In genomic region chr2:181519201-181519600, GRCm38 (mm10) we compare ENCODE assay signal across 7 mouse cellular contexts. TPM values are rescaled to one million over a fixed set of nuclear protein-coding genes. Genes with fewer than 3 reads are reported as not detected.
A peak's percentile ranks its signal among the peaks of the same experiment; 100 is the strongest.
DNase-seq lines count a peak whose midpoint lies in the region; ATAC-seq and TF ChIP-seq lines count a peak whose summit lies in the region.

No protein-coding gene starts in this region.

- peaks cover 19% of the 10 kb centered on the region for H3K4me1 ChIP-seq in lung, embryonic 16.5 days (replicated peaks; ENCODE audit: control insufficient read depth, insufficient read depth, low read length)
- H3K4me1 ChIP-seq in lung, adult 2 months (ENCODE audit: control insufficient read depth, insufficient read depth, low read length) = peaks cover 14% of the 10 kb centered on the region
- H3K4me1 ChIP-seq in forebrain, embryonic 11.5 days (replicated peaks; ENCODE audit: control insufficient read depth, insufficient read depth, low read length) = no peaks in the 10 kb centered on the region; the same call in 1 of the 2 replicates
- H3K4me1 ChIP-seq in limb, embryonic 15.5 days = peaks cover 17% of the 10 kb centered on the region
- peaks cover 4% of the 10 kb centered on the region; the same call in 1 of the 2 replicates for H3K4me1 ChIP-seq in stomach, postnatal 0 days (replicated peaks; ENCODE audit: control insufficient read depth, insufficient read depth)

- H3K27ac ChIP-seq in lung, embryonic 16.5 days (ENCODE audit: low read length) = peak overlapping the region; percentile 99
- H3K27ac ChIP-seq in forebrain, embryonic 11.5 days (ENCODE audit: low read depth, low read length) = peak overlapping the region; percentile 95
- peak overlapping the region; percentile 97 for H3K27ac ChIP-seq in limb, embryonic 15.5 days
- peak overlapping the region; percentile 98 for H3K27ac ChIP-seq in stomach, postnatal 0 days (replicated peaks)

- ATAC-seq in lung, embryonic 16.5 days (ENCODE audit: low read depth) = no peak
- ATAC-seq in forebrain, embryonic 11.5 days (replicated peaks; ENCODE audit: low FRiP score) = no peak
- ATAC-seq in limb, embryonic 15.5 days (ENCODE audit: insufficient number of reproducible peaks, low FRiP score, low TSS enrichment, low read depth) = no peak
- ATAC-seq in stomach, postnatal 0 days (ENCODE audit: low FRiP score, low TSS enrichment) = no peak

- 61% methylated on average over 3 of the region's 3 CpGs for WGBS in lung, embryonic 16.5 days
- WGBS in lung, adult 2 months = 61% methylated on average over 3 of the region's 3 CpGs
- WGBS in forebrain, embryonic 11.5 days = 81% methylated on average over 3 of the region's 3 CpGs
- WGBS in limb, embryonic 15.5 days = 75% methylated on average over 3 of the region's 3 CpGs
- WGBS in stomach, postnatal 0 days = 67% methylated on average over 3 of the region's 3 CpGs

- no peak for TF ChIP-seq EP300 in stomach, postnatal 0 days (optimal IDR thresholded peaks at IDR 0.05)

- H3K27me3 ChIP-seq in lung, embryonic 16.5 days (ENCODE audit: control insufficient read depth, insufficient read depth, low read depth, low read length) = no peaks in the 10 kb centered on the region
- no peaks in the 10 kb centered on the region for H3K27me3 ChIP-seq in forebrain, embryonic 11.5 days (ENCODE audit: control insufficient read depth, insufficient read depth, low read length)
- no peaks in the 10 kb centered on the region for H3K27me3 ChIP-seq in limb, embryonic 15.5 days
- H3K27me3 ChIP-seq in stomach, postnatal 0 days (ENCODE audit: control insufficient read depth, insufficient read depth, low read length) = no peaks in the 10 kb centered on the region

- peak overlapping the region; percentile 81 for H3K4me3 ChIP-seq in lung, embryonic 16.5 days (ENCODE audit: low read length)
- no peak overlapping the region for H3K4me3 ChIP-seq in lung, adult 2 months (replicated peaks; ENCODE audit: extremely low read depth, low read depth, low read length)
- H3K4me3 ChIP-seq in forebrain, embryonic 11.5 days (ENCODE audit: low read depth, low read length) = peak overlapping the region; percentile 94
- peak overlapping the region; percentile 96 for H3K4me3 ChIP-seq in limb, embryonic 15.5 days
- H3K4me3 ChIP-seq in stomach, postnatal 0 days (ENCODE audit: low read depth, low read length) = peak overlapping the region; percentile 91

- H3K36me3 ChIP-seq in lung, embryonic 16.5 days (ENCODE audit: control insufficient read depth, insufficient read depth, low read length) = peaks cover 30% of the 10 kb centered on the region
- H3K36me3 ChIP-seq in forebrain, embryonic 11.5 days (ENCODE audit: control insufficient read depth, insufficient read depth, low read length) = no peaks in the 10 kb centered on the region; the same call in 1 of the 2 replicates
- H3K36me3 ChIP-seq in limb, embryonic 15.5 days = peaks cover 35% of the 10 kb centered on the region
- peaks cover 14% of the 10 kb centered on the region; the same call in 1 of the 2 replicates for H3K36me3 ChIP-seq in stomach, postnatal 0 days (ENCODE audit: control insufficient read depth, insufficient read depth, low read length)

- peak overlapping the region; percentile 81 for H3K4me2 ChIP-seq in lung, embryonic 16.5 days (ENCODE audit: low read depth, low read length)
- peak overlapping the region; percentile 69; the same call in 1 of the 2 replicates for H3K4me2 ChIP-seq in forebrain, embryonic 11.5 days (ENCODE audit: low read depth, low read length, severe bottlenecking)
- H3K4me2 ChIP-seq in limb, embryonic 15.5 days = peak overlapping the region; percentile 51
- peak overlapping the region; percentile 57 for H3K4me2 ChIP-seq in stomach, postnatal 0 days (replicated peaks; ENCODE audit: low read depth)

- no peak for TF ChIP-seq CTCF in lung, adult 2 months (IDR thresholded peaks at IDR 0.05; ENCODE audit: insufficient read depth, low read length)
- TF ChIP-seq CTCF in stomach, postnatal 0 days (IDR thresholded peaks at IDR 0.05; ENCODE audit: low read depth) = no peak

- no peak for DNase-seq in lung, adult 2 months
- no peak for DNase-seq in forebrain, embryonic 11.5 days (ENCODE audit: low spot score)
- DNase-seq in stomach, postnatal 0 days (ENCODE audit: low spot score) = no peak
- DNase-seq in spleen, postnatal 10 days (ENCODE audit: low spot score in 2 of 2) = no peak
- DNase-seq in layer of hippocampus, adult 9-11 months = no peak

- no peaks in the 10 kb centered on the region for H3K9me3 ChIP-seq in lung, embryonic 16.5 days (ENCODE audit: control insufficient read depth, low read length)
- H3K9me3 ChIP-seq in forebrain, embryonic 11.5 days (ENCODE audit: control insufficient read depth, low read length) = no peaks in the 10 kb centered on the region
- H3K9me3 ChIP-seq in limb, embryonic 15.5 days = no peaks in the 10 kb centered on the region
- no peaks in the 10 kb centered on the region for H3K9me3 ChIP-seq in stomach, postnatal 0 days (ENCODE audit: control insufficient read depth, low read length)

- TF ChIP-seq POLR2A in lung, adult 2 months (IDR thresholded peaks at IDR 0.05; ENCODE audit: borderline replicate concordance, extremely low read depth, low read depth, low read length) = no peak

- H3K9ac ChIP-seq in lung, embryonic 16.5 days (ENCODE audit: low read length) = peak overlapping the region; percentile 92
- H3K9ac ChIP-seq in forebrain, embryonic 11.5 days (ENCODE audit: low read length) = peak overlapping the region; percentile 89
- peak overlapping the region; percentile 90; the same call in 1 of the 2 replicates for H3K9ac ChIP-seq in limb, embryonic 15.5 days
- H3K9ac ChIP-seq in stomach, postnatal 0 days (ENCODE audit: low read length) = 0 out of 2 replicates have a peak overlapping the region, but pooled peaks have one; percentile 13

RNA-seq across cellular contexts. Expression of gene Dnajc5, which starts 1.1 kb away (rescaled TPM):
- polyA plus RNA-seq in lung, embryonic 16.5 days (2015; fragmentation: Nextera tagmentation; extraction: Ambion mirVana) = 82.0 and 82.1 TPM in 2 replicates
- 47.4 and 76.4 TPM in 2 replicates for polyA plus RNA-seq in lung, adult 2 months (2012; rRNA removed)
- polyA plus RNA-seq in forebrain, embryonic 11.5 days (2014; fragmentation: Nextera tagmentation; extraction: Ambion mirVana) = 103 and 104 TPM in 2 replicates
- 89.3 and 89.5 TPM in 2 replicates for polyA plus RNA-seq in limb, embryonic 15.5 days (2015; fragmentation: Nextera tagmentation; extraction: Ambion mirVana)
- polyA plus RNA-seq in stomach, postnatal 0 days (2015; fragmentation: Nextera tagmentation; extraction: Ambion mirVana) = 50.2 and 52.7 TPM in 2 replicates

RNA-seq across cellular contexts. Expression of gene Tpd52l2, which starts 22.3 kb away (rescaled TPM):
- 167 and 169 TPM in 2 replicates for polyA plus RNA-seq in lung, embryonic 16.5 days (2015; fragmentation: Nextera tagmentation; extraction: Ambion mirVana)
- 44.8 and 47.3 TPM in 2 replicates for polyA plus RNA-seq in lung, adult 2 months (2012; rRNA removed)
- 143 and 148 TPM in 2 replicates for polyA plus RNA-seq in forebrain, embryonic 11.5 days (2014; fragmentation: Nextera tagmentation; extraction: Ambion mirVana)
- 155 and 159 TPM in 2 replicates for polyA plus RNA-seq in limb, embryonic 15.5 days (2015; fragmentation: Nextera tagmentation; extraction: Ambion mirVana)
- 98.0 and 104 TPM in 2 replicates for polyA plus RNA-seq in stomach, postnatal 0 days (2015; fragmentation: Nextera tagmentation; extraction: Ambion mirVana)

RNA-seq across cellular contexts. Expression of gene Abhd16b, which starts 26.2 kb away (rescaled TPM):
- 0.14 and 0.35 TPM in 2 replicates for polyA plus RNA-seq in lung, embryonic 16.5 days (2015; fragmentation: Nextera tagmentation; extraction: Ambion mirVana)
- polyA plus RNA-seq in lung, adult 2 months (2012; rRNA removed) = not detected in 2 replicates
- 0.15 TPM in 1 of 2 replicates, not detected in the other for polyA plus RNA-seq in forebrain, embryonic 11.5 days (2014; fragmentation: Nextera tagmentation; extraction: Ambion mirVana)
- polyA plus RNA-seq in limb, embryonic 15.5 days (2015; fragmentation: Nextera tagmentation; extraction: Ambion mirVana) = 0.12 and 0.13 TPM in 2 replicates
- polyA plus RNA-seq in stomach, postnatal 0 days (2015; fragmentation: Nextera tagmentation; extraction: Ambion mirVana) = 0.08 and 0.15 TPM in 2 replicates

RNA-seq across cellular contexts. Expression of gene Zbtb46, which starts 60.0 kb away (rescaled TPM):
- polyA plus RNA-seq in lung, embryonic 16.5 days (2015; fragmentation: Nextera tagmentation; extraction: Ambion mirVana) = 15.2 and 15.4 TPM in 2 replicates
- polyA plus RNA-seq in lung, adult 2 months (2012; rRNA removed) = 14.7 and 17.0 TPM in 2 replicates
- 14.2 and 16.1 TPM in 2 replicates for polyA plus RNA-seq in forebrain, embryonic 11.5 days (2014; fragmentation: Nextera tagmentation; extraction: Ambion mirVana)
- 4.2 and 4.8 TPM in 2 replicates for polyA plus RNA-seq in limb, embryonic 15.5 days (2015; fragmentation: Nextera tagmentation; extraction: Ambion mirVana)
- 2.4 TPM in 2 replicates for polyA plus RNA-seq in stomach, postnatal 0 days (2015; fragmentation: Nextera tagmentation; extraction: Ambion mirVana)

Comparison
In these comparisons a context has a peak if more than half of its experiments do, and no peak if none do; other contexts are left out.
1. H3K9ac ChIP-seq: peak in every context shown above with its lines; median percentile 92 in lung, embryonic 16.5 days; 90 in limb, embryonic 15.5 days; 89 in forebrain, embryonic 11.5 days; 13 in stomach, postnatal 0 days.